Mouse (Mus musculus): ENCODE data around the gene Gm26920. TPM values are rescaled to one million over a fixed set of nuclear protein-coding genes. Genes with fewer than 3 reads are reported as not detected.
A peak's percentile ranks its signal among the peaks of the same experiment; 100 is the strongest.

The Gm26920 gene
- polyA plus RNA-seq, 1 experiment from 2014 or later: 0.29 TPM

DNA sequence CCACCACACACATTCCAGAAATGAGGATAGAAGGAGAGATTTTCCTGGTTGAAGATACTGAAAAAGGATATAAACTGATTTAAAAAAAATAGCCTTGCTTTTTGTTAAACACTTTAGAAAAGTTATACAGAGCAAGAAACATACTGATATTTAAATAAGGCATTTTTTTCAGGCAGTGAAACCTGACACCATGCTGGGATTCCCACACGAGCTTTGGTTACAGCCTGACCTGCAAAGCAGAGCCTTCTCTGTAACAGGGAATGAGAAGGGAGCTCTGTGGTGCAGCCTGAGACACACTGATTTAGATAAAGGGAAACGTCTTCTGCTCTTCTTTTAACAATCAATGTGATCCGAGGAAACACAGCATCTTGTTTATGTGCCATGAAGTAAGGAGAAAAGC lies 36.6 kb downstream of the Gm26920 start:
- no peaks in the 10 kb centered on the region for H3K27me3 ChIP-seq (replicated peaks)
- no peak for ATAC-seq (ENCODE audit: extremely low read depth, insufficient number of reproducible peaks, low FRiP score, low TSS enrichment)
- 4% methylated on average over 3 of the region's 3 CpGs for WGBS
- H3K4me3 ChIP-seq: no peak overlapping the region
- H3K9me3 ChIP-seq: no peaks in the 10 kb centered on the region
- H3K4me2 ChIP-seq: no peak overlapping the region
- no peak overlapping the region for H3K27ac ChIP-seq (replicated peaks)
- H3K36me3 ChIP-seq: peaks cover 32% of the 10 kb centered on the region
- peaks cover 18% of the 10 kb centered on the region for H3K4me1 ChIP-seq
- H3K9ac ChIP-seq: peak overlapping the region; percentile 52; the same call in 1 of the 2 replicates

DNA sequence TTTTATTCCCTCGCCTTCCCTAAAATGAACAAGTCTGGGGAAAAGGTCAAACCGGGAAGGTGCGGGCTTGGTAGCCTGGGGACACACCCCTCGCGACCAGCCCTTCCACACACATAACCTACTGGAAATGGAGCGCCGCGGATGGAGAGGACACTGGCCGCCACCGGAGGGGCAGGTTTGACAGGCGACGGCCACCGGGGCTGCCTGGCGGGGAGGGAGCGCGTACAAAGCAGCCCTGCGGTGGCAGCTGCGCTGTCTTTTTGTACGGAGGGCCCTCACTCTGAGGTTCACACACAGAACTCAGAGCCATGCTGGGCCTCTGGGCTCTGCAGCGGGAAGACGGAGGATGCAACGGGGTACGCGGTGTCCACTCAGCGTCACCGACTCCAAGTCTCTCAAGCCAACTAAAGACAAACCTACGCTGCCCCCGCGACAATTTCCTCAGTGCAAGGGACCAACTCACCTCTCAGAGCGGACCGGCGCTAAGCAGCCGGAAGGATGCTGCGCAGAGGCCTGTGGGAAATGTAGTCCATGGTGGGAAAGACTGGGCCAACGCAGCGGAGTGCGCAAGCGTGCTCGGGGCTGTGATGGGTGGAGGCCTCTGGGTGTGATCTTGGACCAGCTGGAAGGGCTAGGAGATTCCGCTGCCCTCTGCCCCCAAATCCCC lies 39.2 kb downstream of the Gm26920 start, which contains the start of gene Zfp14:
TSS of gene Zfp14 (minus strand) at position 499 of the 667 bp plus-strand sequence.
- peak; percentile 88 for ATAC-seq (ENCODE audit: extremely low read depth, insufficient number of reproducible peaks, low FRiP score, low TSS enrichment)
- Histone ChIP-seq H3K4me3 (peak within 1 kb of the TSS; percentile 81), H3K27ac (replicated peaks) (peak within 1 kb of the TSS; percentile 83), H3K36me3 (peaks cover 9% of the 10 kb centered on the region), H3K4me1 (peaks cover 18% of the 10 kb centered on the region), H3K9me3 (no peaks in the 10 kb centered on the region), H3K27me3 (replicated peaks) (no peaks in the 10 kb centered on the region), H3K4me2 (peak within 1 kb of the TSS; percentile 91), H3K9ac (peak within 1 kb of the TSS; percentile 85)
- WGBS: under 1% methylated on average over 40 of the region's 40 CpGs

DNA sequence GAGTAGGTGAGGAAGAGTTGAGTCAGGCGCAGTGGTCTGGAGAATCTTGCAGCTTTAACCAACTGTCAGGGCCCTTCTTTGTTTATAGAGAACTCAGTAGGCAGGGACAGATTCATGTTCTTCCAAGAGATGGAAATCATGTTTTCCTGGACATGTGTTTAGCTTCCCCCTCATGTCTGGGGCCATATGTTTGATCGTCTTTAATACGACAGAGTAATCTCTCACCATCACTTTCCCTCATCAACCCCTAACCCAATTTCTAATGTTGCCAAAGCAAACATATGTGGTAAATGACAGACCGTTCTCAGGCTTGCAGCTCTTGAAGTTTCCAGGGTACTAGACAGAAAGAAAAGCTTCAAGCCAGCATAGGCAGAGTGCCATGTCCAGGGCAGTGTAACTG lies 42.1 kb downstream of the Gm26920 start:
- Histone ChIP-seq H3K4me3 (no peak overlapping the region), H3K9me3 (no peaks in the 10 kb centered on the region), H3K9ac (no peak overlapping the region), H3K4me1 (peaks cover 12% of the 10 kb centered on the region), H3K27ac (replicated peaks) (no peak overlapping the region), H3K36me3 (no peaks in the 10 kb centered on the region), H3K27me3 (replicated peaks) (no peaks in the 10 kb centered on the region), H3K4me2 (no peak overlapping the region)
- ATAC-seq (ENCODE audit: extremely low read depth, insufficient number of reproducible peaks, low FRiP score, low TSS enrichment): no peak
- WGBS: 67% methylated on average over 4 of the region's 4 CpGs

DNA sequence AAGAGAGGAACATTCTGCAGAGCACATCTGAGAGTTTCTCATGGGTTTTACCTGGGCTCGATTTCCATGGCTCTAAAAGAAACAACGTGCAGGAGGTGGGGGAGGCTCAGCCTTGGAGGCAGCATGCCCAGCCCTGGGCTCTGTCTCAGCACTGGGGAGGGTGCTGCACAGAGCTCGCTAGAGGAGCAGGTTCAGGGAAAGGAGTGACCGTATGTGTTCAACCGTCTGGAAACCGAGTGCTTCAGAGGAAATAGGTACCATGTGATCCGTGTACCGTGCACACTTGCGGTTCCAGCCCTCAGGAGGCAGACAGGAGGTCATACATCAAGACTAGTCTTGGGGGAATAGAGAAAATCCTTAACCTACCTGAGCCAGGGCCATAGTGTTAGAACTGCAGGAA lies 45.9 kb downstream of the Gm26920 start:
- Histone ChIP-seq H3K4me1 (no peaks in the 10 kb centered on the region), H3K27me3 (replicated peaks) (no peaks in the 10 kb centered on the region), H3K27ac (replicated peaks) (no peak overlapping the region), H3K4me2 (no peak overlapping the region), H3K9me3 (no peaks in the 10 kb centered on the region), H3K9ac (no peak overlapping the region), H3K4me3 (no peak overlapping the region), H3K36me3 (peaks cover 8% of the 10 kb centered on the region; the same call in 1 of the 2 replicates)
- ATAC-seq (ENCODE audit: extremely low read depth, insufficient number of reproducible peaks, low FRiP score, low TSS enrichment): no peak
- 65% methylated on average over 9 of the region's 9 CpGs for whole genome bisulfite sequencing

DNA sequence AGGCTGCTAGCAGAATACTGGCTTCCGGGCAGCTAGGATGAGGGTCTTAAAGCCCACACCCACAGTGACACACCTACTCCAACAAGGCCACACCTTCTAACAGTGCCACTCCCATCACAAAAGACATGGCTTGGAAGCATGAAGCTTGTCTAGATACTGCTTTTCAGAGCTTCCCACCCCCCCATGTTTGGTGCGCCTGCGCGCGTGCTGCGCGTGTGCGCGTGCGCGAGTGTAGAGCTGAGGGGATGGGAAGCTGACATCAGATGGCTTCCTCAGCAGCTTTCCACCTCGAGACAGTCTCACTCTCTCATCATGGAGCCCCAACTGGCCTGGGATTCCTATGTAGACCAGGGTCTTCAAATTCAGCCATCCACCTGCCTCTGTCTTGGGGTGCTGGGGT lies 55.9 kb downstream of the Gm26920 start:
- H3K27me3 ChIP-seq (replicated peaks): no peaks in the 10 kb centered on the region
- H3K4me1 ChIP-seq: no peaks in the 10 kb centered on the region
- no peak overlapping the region for H3K9ac ChIP-seq
- H3K4me2 ChIP-seq: no peak overlapping the region
- H3K9me3 ChIP-seq: no peaks in the 10 kb centered on the region
- 87% methylated on average over 12 of the region's 12 CpGs for WGBS
- H3K4me3 ChIP-seq: no peak overlapping the region
- H3K36me3 ChIP-seq: peaks cover 27% of the 10 kb centered on the region
- ATAC-seq (ENCODE audit: extremely low read depth, insufficient number of reproducible peaks, low FRiP score, low TSS enrichment): no peak
- no peak overlapping the region for H3K27ac ChIP-seq (replicated peaks)

DNA sequence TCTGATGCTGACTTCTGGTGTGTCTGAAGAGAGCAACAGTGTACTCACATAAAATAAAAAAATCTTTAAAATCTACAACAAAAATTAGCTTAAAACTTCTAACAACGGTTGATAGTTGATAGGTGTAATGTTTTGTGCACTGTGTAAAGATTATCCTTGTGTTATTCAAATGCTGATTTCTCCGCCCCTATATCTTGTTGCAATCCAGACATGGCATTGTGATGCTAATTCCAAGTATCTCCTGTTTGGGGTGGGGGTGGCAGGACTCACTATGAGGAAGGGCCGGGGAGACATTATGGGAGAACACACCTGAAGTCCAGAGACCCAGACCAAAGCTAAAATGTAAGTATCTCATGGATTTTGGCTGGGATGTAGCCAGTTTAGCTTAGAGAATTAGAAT lies 58.8 kb downstream of the Gm26920 start:
- Histone ChIP-seq H3K36me3 (peaks cover 26% of the 10 kb centered on the region), H3K9me3 (no peaks in the 10 kb centered on the region), H3K4me1 (no peaks in the 10 kb centered on the region), H3K4me3 (no peak overlapping the region), H3K9ac (no peak overlapping the region), H3K4me2 (no peak overlapping the region), H3K27ac (replicated peaks) (no peak overlapping the region), H3K27me3 (replicated peaks) (no peaks in the 10 kb centered on the region)
- 82% methylated on average over 3 of the region's 3 CpGs for WGBS
- no peak for ATAC-seq (ENCODE audit: extremely low read depth, insufficient number of reproducible peaks, low FRiP score, low TSS enrichment)

DNA sequence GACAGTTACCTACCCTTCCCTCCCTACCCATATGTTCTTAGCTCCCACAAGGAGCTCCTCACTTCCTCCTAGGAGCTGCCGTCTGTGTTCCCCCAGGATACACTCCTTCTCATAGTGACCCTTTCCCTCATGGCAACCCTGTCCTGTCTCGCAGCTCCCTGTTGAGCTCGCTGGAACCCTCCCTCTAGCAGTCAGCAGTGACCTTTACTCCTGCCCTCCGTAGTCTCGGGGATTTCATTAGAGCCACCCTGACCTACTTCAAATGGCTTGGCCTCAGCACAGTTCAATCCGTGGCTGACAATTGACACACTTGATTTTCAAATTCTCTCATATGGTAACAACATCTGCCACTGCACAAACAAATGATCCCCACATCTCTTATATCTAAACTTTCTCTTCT lies 59.5 kb downstream of the Gm26920 start:
- Histone ChIP-seq H3K9ac (no peak overlapping the region), H3K27me3 (replicated peaks) (no peaks in the 10 kb centered on the region), H3K9me3 (no peaks in the 10 kb centered on the region), H3K36me3 (peaks cover 30% of the 10 kb centered on the region), H3K4me3 (no peak overlapping the region), H3K4me2 (no peak overlapping the region), H3K27ac (replicated peaks) (no peak overlapping the region), H3K4me1 (no peaks in the 10 kb centered on the region)
- ATAC-seq (ENCODE audit: extremely low read depth, insufficient number of reproducible peaks, low FRiP score, low TSS enrichment): no peak; the same call in 1 of the 2 replicates
- WGBS: 40% methylated on average over 6 of the region's 6 CpGs

DNA sequence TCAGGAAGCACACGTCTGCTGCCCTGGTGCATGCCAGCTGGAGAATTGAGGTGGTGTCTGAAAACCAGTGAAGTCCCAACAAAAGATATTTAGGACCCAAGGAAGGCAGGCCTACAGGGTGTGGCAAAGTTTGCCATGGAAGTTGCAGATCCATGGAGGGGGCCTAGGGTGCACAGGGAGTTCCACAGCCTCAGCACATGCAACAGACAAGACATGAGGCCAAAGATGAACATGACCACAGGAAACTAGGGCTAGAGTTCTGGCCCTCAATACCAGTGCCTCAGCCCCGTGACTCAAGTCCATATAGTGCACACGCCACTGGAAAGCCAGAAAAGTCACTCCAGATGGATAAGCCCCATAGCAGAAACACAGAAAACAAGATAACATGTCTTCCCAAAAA lies 61.6 kb downstream of the Gm26920 start:
- no peak overlapping the region for H3K9ac ChIP-seq
- no peak overlapping the region for H3K4me2 ChIP-seq
- no peak for ATAC-seq (ENCODE audit: extremely low read depth, insufficient number of reproducible peaks, low FRiP score, low TSS enrichment)
- no peak overlapping the region for H3K4me3 ChIP-seq
- peaks cover 50% of the 10 kb centered on the region for H3K36me3 ChIP-seq
- H3K9me3 ChIP-seq: no peaks in the 10 kb centered on the region
- WGBS: 86% methylated on average over 3 of the region's 3 CpGs
- H3K27me3 ChIP-seq (replicated peaks): no peaks in the 10 kb centered on the region
- no peak overlapping the region for H3K27ac ChIP-seq (replicated peaks)
- no peaks in the 10 kb centered on the region for H3K4me1 ChIP-seq

DNA sequence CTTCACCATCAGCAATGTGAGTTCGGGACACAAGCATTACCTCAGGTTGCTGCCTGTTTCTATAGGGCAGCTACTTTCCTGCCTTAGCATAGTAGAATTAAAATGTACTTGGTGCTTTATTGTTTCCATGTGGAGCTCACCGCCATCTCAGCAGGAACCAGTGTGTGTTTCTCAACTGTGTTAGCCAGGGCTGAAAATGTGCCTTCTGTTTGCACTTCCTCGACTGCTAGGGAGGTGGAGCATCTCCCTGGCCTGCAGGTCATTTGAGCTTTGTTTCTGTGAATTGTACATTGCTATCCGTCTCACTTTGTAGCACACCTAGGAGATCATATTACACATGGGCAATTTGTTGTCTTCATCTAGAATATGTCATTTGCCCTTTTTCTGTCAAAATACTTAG lies 62.9 kb downstream of the Gm26920 start:
- no peaks in the 10 kb centered on the region for H3K4me1 ChIP-seq
- WGBS: 79% methylated on average over 4 of the region's 4 CpGs
- no peak overlapping the region for H3K9ac ChIP-seq
- H3K4me2 ChIP-seq: no peak overlapping the region
- no peak for ATAC-seq (ENCODE audit: extremely low read depth, insufficient number of reproducible peaks, low FRiP score, low TSS enrichment)
- no peak overlapping the region for H3K4me3 ChIP-seq
- H3K36me3 ChIP-seq: peaks cover 62% of the 10 kb centered on the region
- H3K27ac ChIP-seq (replicated peaks): no peak overlapping the region
- no peaks in the 10 kb centered on the region for H3K27me3 ChIP-seq (replicated peaks)
- no peaks in the 10 kb centered on the region for H3K9me3 ChIP-seq

DNA sequence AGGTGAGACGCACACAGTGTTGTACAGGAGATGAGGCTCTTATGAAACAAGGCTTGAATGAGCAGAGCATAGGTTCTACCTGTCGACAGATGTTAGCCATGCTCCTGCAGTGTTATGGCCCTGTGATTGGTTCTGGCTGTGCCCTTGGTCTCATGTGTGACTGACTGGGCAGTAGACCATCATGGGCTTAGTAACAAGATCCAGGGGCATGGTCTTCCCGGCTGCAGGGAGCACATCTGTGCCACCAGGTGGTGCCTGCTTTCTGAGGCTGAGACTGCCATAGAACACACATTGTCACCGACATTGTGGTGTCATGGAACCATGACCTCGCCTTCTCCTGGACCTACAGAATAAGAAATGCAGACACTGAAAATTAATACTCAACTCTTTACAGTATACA lies 64.9 kb downstream of the Gm26920 start:
- 73% methylated on average over 5 of the region's 5 CpGs for WGBS
- H3K27ac ChIP-seq (replicated peaks): no peak overlapping the region
- H3K4me2 ChIP-seq: no peak overlapping the region
- no peaks in the 10 kb centered on the region for H3K9me3 ChIP-seq
- H3K36me3 ChIP-seq: peaks cover 82% of the 10 kb centered on the region
- no peaks in the 10 kb centered on the region for H3K4me1 ChIP-seq
- no peaks in the 10 kb centered on the region for H3K27me3 ChIP-seq (replicated peaks)
- ATAC-seq (ENCODE audit: extremely low read depth, insufficient number of reproducible peaks, low FRiP score, low TSS enrichment): no peak
- H3K9ac ChIP-seq: no peak overlapping the region
- H3K4me3 ChIP-seq: no peak overlapping the region

DNA sequence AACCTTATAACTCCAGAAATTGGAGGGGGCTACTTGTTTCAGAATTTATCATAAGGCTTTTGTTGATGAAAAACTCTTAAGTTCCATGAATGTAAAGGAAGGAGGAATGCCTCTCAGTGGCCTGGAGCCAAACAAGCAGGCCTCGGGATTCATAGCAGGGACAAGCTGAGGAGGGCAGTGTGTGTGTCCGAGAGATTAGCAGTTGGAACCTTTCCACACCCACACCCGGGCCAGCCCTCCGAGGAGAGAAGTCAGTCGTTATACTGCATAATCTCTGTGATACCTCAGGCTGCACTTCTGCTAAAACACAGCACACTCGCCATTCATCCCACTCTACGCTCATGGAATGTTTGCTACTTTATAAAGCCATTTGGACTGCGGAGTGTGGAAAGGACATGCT lies 66.4 kb downstream of the Gm26920 start:
- ATAC-seq (ENCODE audit: extremely low read depth, insufficient number of reproducible peaks, low FRiP score, low TSS enrichment): no peak
- 54% methylated on average over 8 of the region's 8 CpGs for WGBS
- no peak overlapping the region for H3K4me2 ChIP-seq

DNA sequence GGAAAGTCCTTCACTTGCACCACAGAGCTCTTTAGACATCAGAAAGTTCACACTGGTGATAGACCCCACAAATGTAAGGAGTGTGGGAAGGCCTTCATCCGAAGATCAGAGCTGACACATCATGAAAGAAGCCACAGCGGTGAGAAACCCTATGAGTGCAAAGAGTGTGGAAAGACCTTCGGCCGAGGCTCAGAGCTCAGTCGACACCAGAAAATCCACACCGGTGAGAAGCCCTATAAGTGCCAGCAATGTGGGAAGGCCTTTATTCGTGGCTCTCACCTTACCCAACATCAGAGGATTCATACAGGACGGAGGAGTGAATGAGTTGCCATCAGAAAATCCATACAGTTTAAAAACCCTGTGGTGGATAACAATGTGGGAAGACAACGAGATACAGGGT lies 66.9 kb downstream of the Gm26920 start:
- H3K4me2 ChIP-seq: no peak overlapping the region
- 92% methylated on average over 9 of the region's 9 CpGs for WGBS
- no peaks in the 10 kb centered on the region for H3K9me3 ChIP-seq
- no peak overlapping the region for H3K4me3 ChIP-seq
- H3K4me1 ChIP-seq: no peaks in the 10 kb centered on the region
- H3K9ac ChIP-seq: no peak overlapping the region
- no peak overlapping the region for H3K27ac ChIP-seq (replicated peaks)
- no peaks in the 10 kb centered on the region for H3K27me3 ChIP-seq (replicated peaks)
- peaks cover 97% of the 10 kb centered on the region for H3K36me3 ChIP-seq
- no peak for ATAC-seq (ENCODE audit: extremely low read depth, insufficient number of reproducible peaks, low FRiP score, low TSS enrichment)

More for the DNA sequence above, 66.4 kb downstream of the Gm26920 start:
- Histone ChIP-seq H3K4me3 (no peak overlapping the region), H3K36me3 (peaks cover 97% of the 10 kb centered on the region), H3K27ac (replicated peaks) (no peak overlapping the region), H3K9ac (no peak overlapping the region), H3K4me1 (no peaks in the 10 kb centered on the region), H3K27me3 (replicated peaks) (no peaks in the 10 kb centered on the region), H3K9me3 (no peaks in the 10 kb centered on the region)
